Mouse (Mus musculus): Measurements from ENCODE around the gene Slu7. TPM values are rescaled to one million over a fixed set of nuclear protein-coding genes. Genes with fewer than 3 reads are reported as not detected.

Gene Slu7
- total and polyA plus RNA-seq, 2 experiments from 2014 or later, result 7.2 to 31.7 TPM

GRCm38 (mm10) chr11:43388122-43389097, 45.1 kb upstream of the Slu7 start:
- Histone ChIP-seq H3K4me3 (ENCODE audit: low read depth, low read length) (no peak overlapping the region), H3K9ac (replicated peaks; ENCODE audit: low read depth, low read length) (no peak overlapping the region), H3K4me1 (ENCODE audit: control insufficient read depth, insufficient read depth) (peaks cover 12% of the 10 kb centered on the region; the same call in 1 of the 2 replicates), H3K9me3 (replicated peaks; ENCODE audit: control insufficient read depth, low read length) (no peaks in the 10 kb centered on the region), H3K27me3 (ENCODE audit: control insufficient read depth, insufficient read depth, low read length) (no peaks in the 10 kb centered on the region), H3K27ac (ENCODE audit: low read depth) (no peak overlapping the region), H3K36me3 (replicated peaks; ENCODE audit: control insufficient read depth, insufficient read depth, low read length) (no peaks in the 10 kb centered on the region), H3K4me2 (ENCODE audit: low read depth, low read length) (no peak overlapping the region)
- ATAC-seq (ENCODE audit: insufficient read depth, low read depth) (no peak), DNase-seq (ENCODE audit: low spot score) (no peak)
- TF ChIP-seq EP300 (IDR thresholded peaks at IDR 0.05; ENCODE audit: low read depth), result no peak
- no peak for TF ChIP-seq CTCF (IDR thresholded peaks at IDR 0.05; ENCODE audit: low read depth)
- WGBS, result 72% methylated on average over 21 of the region's 21 CpGs

- no peaks in the 10 kb centered on the region for H3K9me3 ChIP-seq (replicated peaks; ENCODE audit: control insufficient read depth, low read length)
- H3K4me1 ChIP-seq (ENCODE audit: control insufficient read depth, insufficient read depth), result peaks cover 12% of the 10 kb centered on the region; the same call in 1 of the 2 replicates
- no peaks in the 10 kb centered on the region for H3K27me3 ChIP-seq (ENCODE audit: control insufficient read depth, insufficient read depth, low read length)
- H3K36me3 ChIP-seq (replicated peaks; ENCODE audit: control insufficient read depth, insufficient read depth, low read length), result no peaks in the 10 kb centered on the region
- 80% methylated on average over 7 of the region's 7 CpGs for WGBS
- no peak for DNase-seq (ENCODE audit: low spot score)
- TF ChIP-seq CTCF (IDR thresholded peaks at IDR 0.05; ENCODE audit: low read depth) (no peak), EP300 (IDR thresholded peaks at IDR 0.05; ENCODE audit: low read depth) (no peak)
- no peak for ATAC-seq (ENCODE audit: insufficient read depth, low read depth)
- H3K4me3 ChIP-seq (ENCODE audit: low read depth, low read length), result no peak overlapping the region
- no peak overlapping the region for H3K27ac ChIP-seq (ENCODE audit: low read depth)
- no peak overlapping the region for H3K4me2 ChIP-seq (ENCODE audit: low read depth, low read length)
- no peak overlapping the region for H3K9ac ChIP-seq (replicated peaks; ENCODE audit: low read depth, low read length)
These were observed 44.4 kb upstream of the Slu7 start for GRCm38 (mm10) chr11:43389118-43389517.

DNA sequence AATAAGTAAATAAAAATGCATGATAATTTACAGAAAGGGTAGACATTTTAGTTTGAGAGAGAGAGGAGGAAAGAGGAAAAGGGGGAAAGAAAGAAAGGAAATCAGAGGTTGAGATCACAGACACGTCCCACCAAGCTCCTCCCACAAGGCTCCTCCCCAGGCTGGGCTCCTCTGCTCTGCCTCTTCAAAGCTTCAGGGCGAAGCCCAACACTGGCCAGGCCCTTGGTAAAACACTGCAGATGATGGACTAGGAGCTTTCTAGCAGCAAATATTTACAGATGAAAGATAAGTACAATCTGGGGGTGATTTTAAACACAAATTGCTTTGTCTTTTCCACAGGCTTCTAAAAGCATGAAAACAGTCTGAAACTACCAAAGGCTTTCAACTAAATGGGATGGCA, 40.8 kb upstream of the Slu7 start:
- H3K27ac ChIP-seq (ENCODE audit: low read depth), result no peak overlapping the region
- ATAC-seq (ENCODE audit: insufficient read depth, low read depth) (no peak), DNase-seq (ENCODE audit: low spot score) (no peak)
- H3K9me3 ChIP-seq (replicated peaks; ENCODE audit: control insufficient read depth, low read length), result no peaks in the 10 kb centered on the region
- TF ChIP-seq CTCF (IDR thresholded peaks at IDR 0.05; ENCODE audit: low read depth), result no peak
- no peak for TF ChIP-seq EP300 (IDR thresholded peaks at IDR 0.05; ENCODE audit: low read depth)
- no peaks in the 10 kb centered on the region for H3K36me3 ChIP-seq (replicated peaks; ENCODE audit: control insufficient read depth, insufficient read depth, low read length)
- H3K9ac ChIP-seq (replicated peaks; ENCODE audit: low read depth, low read length), result no peak overlapping the region
- H3K27me3 ChIP-seq (ENCODE audit: control insufficient read depth, insufficient read depth, low read length), result no peaks in the 10 kb centered on the region
- no peak overlapping the region for H3K4me2 ChIP-seq (ENCODE audit: low read depth, low read length)
- WGBS, result 41% methylated on average over 2 of the region's 2 CpGs
- no peaks in the 10 kb centered on the region for H3K4me1 ChIP-seq (ENCODE audit: control insufficient read depth, insufficient read depth)
- H3K4me3 ChIP-seq (ENCODE audit: low read depth, low read length), result no peak overlapping the region

- Histone ChIP-seq H3K4me3 (ENCODE audit: low read depth, low read length) (no peak overlapping the region), H3K4me1 (ENCODE audit: control insufficient read depth, insufficient read depth) (no peaks in the 10 kb centered on the region), H3K36me3 (replicated peaks; ENCODE audit: control insufficient read depth, insufficient read depth, low read length) (no peaks in the 10 kb centered on the region), H3K27ac (ENCODE audit: low read depth) (no peak overlapping the region), H3K9ac (replicated peaks; ENCODE audit: low read depth, low read length) (no peak overlapping the region), H3K27me3 (ENCODE audit: control insufficient read depth, insufficient read depth, low read length) (no peaks in the 10 kb centered on the region), H3K4me2 (ENCODE audit: low read depth, low read length) (no peak overlapping the region), H3K9me3 (replicated peaks; ENCODE audit: control insufficient read depth, low read length) (no peaks in the 10 kb centered on the region)
- WGBS, result 87% methylated on average over 4 of the region's 4 CpGs
- DNase-seq (ENCODE audit: low spot score), result no peak
- ATAC-seq (ENCODE audit: insufficient read depth, low read depth), result no peak
- no peak for TF ChIP-seq CTCF (IDR thresholded peaks at IDR 0.05; ENCODE audit: low read depth)
- TF ChIP-seq EP300 (IDR thresholded peaks at IDR 0.05; ENCODE audit: low read depth), result no peak
These were observed 40.2 kb upstream of the Slu7 start for GRCm38 (mm10) chr11:43393325-43393724.

GRCm38 (mm10) chr11:43395073-43395948, 38.2 kb upstream of the Slu7 start:
- no peak overlapping the region for H3K27ac ChIP-seq (ENCODE audit: low read depth)
- H3K4me3 ChIP-seq (ENCODE audit: low read depth, low read length), result no peak overlapping the region
- H3K27me3 ChIP-seq (ENCODE audit: control insufficient read depth, insufficient read depth, low read length), result no peaks in the 10 kb centered on the region
- no peak overlapping the region for H3K9ac ChIP-seq (replicated peaks; ENCODE audit: low read depth, low read length)
- H3K36me3 ChIP-seq (replicated peaks; ENCODE audit: control insufficient read depth, insufficient read depth, low read length), result no peaks in the 10 kb centered on the region
- no peak overlapping the region for H3K4me2 ChIP-seq (ENCODE audit: low read depth, low read length)
- no peak for DNase-seq (ENCODE audit: low spot score)
- no peak for TF ChIP-seq EP300 (IDR thresholded peaks at IDR 0.05; ENCODE audit: low read depth)
- TF ChIP-seq CTCF (IDR thresholded peaks at IDR 0.05; ENCODE audit: low read depth), result no peak
- 58% methylated on average over 14 of the region's 14 CpGs for WGBS
- H3K9me3 ChIP-seq (replicated peaks; ENCODE audit: control insufficient read depth, low read length), result no peaks in the 10 kb centered on the region
- ATAC-seq (ENCODE audit: insufficient read depth, low read depth), result no peak
- H3K4me1 ChIP-seq (ENCODE audit: control insufficient read depth, insufficient read depth), result no peaks in the 10 kb centered on the region

Measured in heart, postnatal 0 days (tissue).